Mouse (Mus musculus) kidney, adult 11 months (tissue): Measurements from ENCODE around the gene Gm10681.
"Not testable (repeated sequence)": the region's sequence is repeated elsewhere in the genome, so short reads cannot be mapped to it uniquely, and the experiment has no call there.

Source experiments
- DNase-seq: peaks from one replicate; pipeline ENCODE4 v3.0.0; 2022

The Gm10681 gene

DNA sequence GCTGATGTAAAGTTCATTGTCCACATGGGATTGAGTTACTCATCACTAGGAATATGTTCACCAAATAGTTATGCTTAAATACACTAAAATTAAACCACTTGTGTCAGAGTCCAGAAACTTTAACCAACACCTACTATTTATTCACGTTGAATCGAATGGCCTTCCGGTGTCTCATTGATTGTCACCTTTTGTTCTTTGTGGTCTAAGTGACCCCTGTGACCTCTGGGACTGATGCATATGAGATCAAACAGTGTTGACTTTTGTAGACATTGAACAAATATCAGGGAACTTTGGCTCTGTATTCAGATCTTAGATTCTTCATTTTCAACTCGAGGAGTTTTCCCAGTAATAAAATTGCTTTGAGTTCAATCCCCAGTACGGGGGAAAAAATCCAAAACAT, 81.4 kb downstream of the Gm10681 start:
- not testable (repeated sequence) for DNase-seq
